In genomic region chr1:183215706-183216105, GRCm38 (mm10) we compare ENCODE assay signal across 17 mouse cellular contexts. TPM values are rescaled to one million over a fixed set of nuclear protein-coding genes. Genes with fewer than 3 reads are reported as not detected.
DNase-seq lines count a peak whose midpoint lies in the region; ATAC-seq lines count a peak whose summit lies in the region.
"Had no signal": no experiment of that assay in that cellular context is flagged by ENCODE, and none has a peak within 500 bp of the region (broad histone marks: within the 10 kb centered on the region; RNA-seq: fewer than 3 reads in every experiment).

No protein-coding gene starts in this region.

- ATAC-seq in inflammation-experienced regulatory T-cells, adult 6 months, result no peak
- ATAC-seq: CD4-positive, CD25-positive, alpha-beta regulatory T cell, adult 4 months; forebrain, embryonic 13.5 days; forebrain, embryonic 15.5 days; forebrain, postnatal 0 days had no signal

- intact Hi-C loops in gastrocnemius, postnatal 14 days (cut with DNase I; ENCODE audit: low total_unique reads), result loop anchor here (10.0 kb wide), 1 partner anchor 71 kb away; no protein-coding TSS in a partner anchor

- DNase-seq in 3134 (ENCODE audit: extremely low read depth, insufficient read length, low spot score) (peak; percentile 46), 416B (ENCODE audit: low read depth) (peak; percentile 90), NIH3T3 (ENCODE audit: low read depth) (peak; percentile 36)
- DNase-seq in c-Kit-positive CD71-positive TER-119-positive erythroid progenitor cells, embryonic 14.5 days (ENCODE audit: low spot score), result no peak
- no peak for DNase-seq in gastrocnemius, postnatal 14 days
- DNase-seq: adrenal gland, adult 8-10 months; adrenal gland, postnatal 14 days; cerebellum, adult 11-12 months; cerebellum, adult 2 months; cerebellum, adult 9-10 months; cerebellum, postnatal 10 days; cerebellum, postnatal 25 days; forebrain, postnatal 0 days had no signal

RNA-seq across cellular contexts. Expression of gene Disp1, which starts 5.6 kb away (rescaled TPM):
- 1 to 10 TPM; 4.2 to 6.9 (median 4.8) TPM for polyA plus RNA-seq in inflammation-experienced regulatory T-cells, adult 6 months (2017; shearing (Covaris generic))
- total RNA-seq in gastrocnemius, postnatal 14 days (2021), result 1 to 10 TPM; 5.4 to 7.3 TPM

Comparison
In these comparisons a context has a peak if more than half of its experiments do, and no peak if none do; other contexts are left out.
1. DNase-seq: peak in 3134 (single experiment), 416B (single experiment) and NIH3T3 (single experiment); none in c-Kit-positive CD71-positive TER-119-positive erythroid progenitor cells, embryonic 14.5 days (single experiment) and gastrocnemius, postnatal 14 days (single experiment).